Mouse (Mus musculus): ENCODE results near the gene Gli1. TPM values are rescaled to one million over a fixed set of nuclear protein-coding genes. Genes with fewer than 3 reads are reported as not detected.
A peak's percentile ranks its signal among the peaks of the same experiment; 100 is the strongest.
"Not testable (repeated sequence)": the region's sequence is repeated elsewhere in the genome, so short reads cannot be mapped to it uniquely, and the experiment has no call there.

Gene Gli1
- polyA plus RNA-seq, 1 experiment = not detected

- TF ChIP-seq POLR2A (IDR thresholded peaks at IDR 0.05; ENCODE audit: insufficient read depth, low read depth, low read length) = no peak
- no peak for TF ChIP-seq CTCF (IDR thresholded peaks at IDR 0.05; ENCODE audit: insufficient read depth, low read depth, low read length)
- Histone ChIP-seq H3K27ac (ENCODE audit: insufficient read depth, low read depth, low read length) (0 out of 2 replicates have a peak overlapping the region, but pooled peaks have one; percentile 30), H3K4me3 (ENCODE audit: insufficient read depth, low read depth, low read length) (peak overlapping the region; percentile 72), H3K4me1 (ENCODE audit: control insufficient read depth, insufficient read depth, low read length) (0 out of 2 replicates have a peak, but pooled peaks cover 3% of the 10 kb centered on the region)
- WGBS = 35% methylated on average over 23 of the region's 23 CpGs
Observed at GRCm38 (mm10) chr10:127310523-127311475, 31.0 kb downstream of the Gli1 start.

- H3K4me3 ChIP-seq (ENCODE audit: insufficient read depth, low read depth, low read length); H3K27ac ChIP-seq (ENCODE audit: insufficient read depth, low read depth, low read length); H3K4me1 ChIP-seq (ENCODE audit: control insufficient read depth, insufficient read depth, low read length): not testable (repeated sequence)
- WGBS = 77% methylated on average over 3 of the region's 3 CpGs
Observed at GRCm38 (mm10) chr10:127309167-127309566, 32.6 kb downstream of the Gli1 start.

- Histone ChIP-seq H3K4me3 (ENCODE audit: insufficient read depth, low read depth, low read length) (no peak overlapping the region), H3K4me1 (ENCODE audit: control insufficient read depth, insufficient read depth, low read length) (no peaks in the 10 kb centered on the region), H3K27ac (ENCODE audit: insufficient read depth, low read depth, low read length) (no peak overlapping the region)
- WGBS = 92% methylated on average over 11 of the region's 11 CpGs
- TF ChIP-seq POLR2A (IDR thresholded peaks at IDR 0.05; ENCODE audit: insufficient read depth, low read depth, low read length) (no peak), CTCF (IDR thresholded peaks at IDR 0.05; ENCODE audit: insufficient read depth, low read depth, low read length) (no peak)
Observed at GRCm38 (mm10) chr10:127303136-127303535, 38.6 kb downstream of the Gli1 start.

GRCm38 (mm10) chr10:127300361-127300760 lies 41.4 kb downstream of the Gli1 start:
- WGBS = 95% methylated on average over 6 of the region's 6 CpGs
- TF ChIP-seq CTCF (IDR thresholded peaks at IDR 0.05; ENCODE audit: insufficient read depth, low read depth, low read length) (no peak), POLR2A (IDR thresholded peaks at IDR 0.05; ENCODE audit: insufficient read depth, low read depth, low read length) (no peak)
- Histone ChIP-seq H3K27ac (ENCODE audit: insufficient read depth, low read depth, low read length) (no peak overlapping the region), H3K4me1 (ENCODE audit: control insufficient read depth, insufficient read depth, low read length) (no peaks in the 10 kb centered on the region), H3K4me3 (ENCODE audit: insufficient read depth, low read depth, low read length) (no peak overlapping the region)

GRCm38 (mm10) chr10:127297015-127297871 lies 44.5 kb downstream of the Gli1 start:
- TF ChIP-seq CTCF (IDR thresholded peaks at IDR 0.05; ENCODE audit: insufficient read depth, low read depth, low read length) (no peak), POLR2A (IDR thresholded peaks at IDR 0.05; ENCODE audit: insufficient read depth, low read depth, low read length) (no peak)
- 86% methylated on average over 16 of the region's 16 CpGs for WGBS
- peaks cover 4% of the 10 kb centered on the region; the same call in 1 of the 2 replicates for H3K4me1 ChIP-seq (ENCODE audit: control insufficient read depth, insufficient read depth, low read length)
- H3K4me3 ChIP-seq (ENCODE audit: insufficient read depth, low read depth, low read length) = no peak overlapping the region
- no peak overlapping the region for H3K27ac ChIP-seq (ENCODE audit: insufficient read depth, low read depth, low read length)

GRCm38 (mm10) chr10:127295986-127296794 lies 45.6 kb downstream of the Gli1 start:
- 86% methylated on average over 24 of the region's 24 CpGs for WGBS
- no peak overlapping the region for H3K4me3 ChIP-seq (ENCODE audit: insufficient read depth, low read depth, low read length)
- TF ChIP-seq CTCF (IDR thresholded peaks at IDR 0.05; ENCODE audit: insufficient read depth, low read depth, low read length) (no peak), POLR2A (IDR thresholded peaks at IDR 0.05; ENCODE audit: insufficient read depth, low read depth, low read length) (no peak)

GRCm38 (mm10) chr10:127294895-127295510 lies 46.8 kb downstream of the Gli1 start:
- Histone ChIP-seq H3K27ac (ENCODE audit: insufficient read depth, low read depth, low read length) (no peak overlapping the region), H3K4me1 (ENCODE audit: control insufficient read depth, insufficient read depth, low read length) (peaks cover 7% of the 10 kb centered on the region), H3K4me3 (ENCODE audit: insufficient read depth, low read depth, low read length) (no peak overlapping the region)
- WGBS = 88% methylated on average over 10 of the region's 10 CpGs
- TF ChIP-seq CTCF (IDR thresholded peaks at IDR 0.05; ENCODE audit: insufficient read depth, low read depth, low read length) (no peak), POLR2A (IDR thresholded peaks at IDR 0.05; ENCODE audit: insufficient read depth, low read depth, low read length) (no peak)

More at GRCm38 (mm10) chr10:127295986-127296794, 45.6 kb downstream of the Gli1 start:
- Histone ChIP-seq H3K4me1 (ENCODE audit: control insufficient read depth, insufficient read depth, low read length) (peaks cover 7% of the 10 kb centered on the region), H3K27ac (ENCODE audit: insufficient read depth, low read depth, low read length) (no peak overlapping the region)

GRCm38 (mm10) chr10:127293590-127294113 lies 48.1 kb downstream of the Gli1 start:
- Histone ChIP-seq H3K4me3 (ENCODE audit: insufficient read depth, low read depth, low read length) (no peak overlapping the region), H3K4me1 (ENCODE audit: control insufficient read depth, insufficient read depth, low read length) (peaks cover 10% of the 10 kb centered on the region), H3K27ac (ENCODE audit: insufficient read depth, low read depth, low read length) (no peak overlapping the region)
- no peak for TF ChIP-seq CTCF (IDR thresholded peaks at IDR 0.05; ENCODE audit: insufficient read depth, low read depth, low read length)
- TF ChIP-seq POLR2A (IDR thresholded peaks at IDR 0.05; ENCODE audit: insufficient read depth, low read depth, low read length) = no peak
- 80% methylated on average over 3 of the region's 3 CpGs for WGBS
